Mouse (Mus musculus): ENCODE data around the gene Pdlim4. TPM values are rescaled to one million over a fixed set of nuclear protein-coding genes. Genes with fewer than 3 reads are reported as not detected.

Pdlim4 gene
- polyA plus RNA-seq, 2 experiments from 2014 or later: 0.91 to 1.3 TPM

- ATAC-seq: no peak
Measured at GRCm38 (mm10) chr11:54091726-54092125, 22.9 kb upstream of the Pdlim4 start.

- no peak for ATAC-seq
Measured at GRCm38 (mm10) chr11:54090091-54090879, 21.5 kb upstream of the Pdlim4 start.

GRCm38 (mm10) chr11:54088947-54089317 is 20.1 kb upstream of the Pdlim4 start:
- peak; percentile 56 for ATAC-seq

- no peak for ATAC-seq
Measured at GRCm38 (mm10) chr11:54088253-54088946, 19.6 kb upstream of the Pdlim4 start.

- ATAC-seq: no peak
Measured at GRCm38 (mm10) chr11:54085816-54086215, 17.0 kb upstream of the Pdlim4 start.

GRCm38 (mm10) chr11:54084976-54085375 is 16.2 kb upstream of the Pdlim4 start:
- ATAC-seq: no peak

- ATAC-seq: no peak
Measured at GRCm38 (mm10) chr11:54082725-54083124, 13.9 kb upstream of the Pdlim4 start.

- ATAC-seq: no peak
Measured at GRCm38 (mm10) chr11:54080435-54080834, 11.6 kb upstream of the Pdlim4 start.

GRCm38 (mm10) chr11:54076101-54076500 is 7.3 kb upstream of the Pdlim4 start:
- ATAC-seq: no peak

- ATAC-seq: no peak
Measured at GRCm38 (mm10) chr11:54075353-54075752, 6.5 kb upstream of the Pdlim4 start.

GRCm38 (mm10) chr11:54073291-54073690 is 4.5 kb upstream of the Pdlim4 start:
- no peak for ATAC-seq

GRCm38 (mm10) chr11:54071726-54072445 is 3.1 kb upstream of the Pdlim4 start:
- no peak for ATAC-seq

GRCm38 (mm10) chr11:54067996-54068519 is 756 bp downstream of the Pdlim4 start:
- ATAC-seq: no peak

- no peak for ATAC-seq
Measured at GRCm38 (mm10) chr11:54067318-54067995, 1.4 kb downstream of the Pdlim4 start.

- no peak for ATAC-seq
Measured at GRCm38 (mm10) chr11:54066400-54066799, 2.4 kb downstream of the Pdlim4 start.

GRCm38 (mm10) chr11:54065915-54066178 is 3.0 kb downstream of the Pdlim4 start:
- ATAC-seq: no peak

GRCm38 (mm10) chr11:54065106-54065914 is 3.5 kb downstream of the Pdlim4 start:
- ATAC-seq: no peak

GRCm38 (mm10) chr11:54064412-54064978 is 4.3 kb downstream of the Pdlim4 start:
- no peak for ATAC-seq

GRCm38 (mm10) chr11:54063472-54063775 is 5.4 kb downstream of the Pdlim4 start:
- no peak for ATAC-seq

GRCm38 (mm10) chr11:54062753-54063471 is 5.9 kb downstream of the Pdlim4 start:
- peak; percentile 43 for ATAC-seq

Measured in CD4-positive, CD25-positive, alpha-beta regulatory T cell, adult 4 months (primary cell).